Mouse (Mus musculus): Measurements from ENCODE around the gene Rpl10.

Gene Rpl10

GRCm38 (mm10) chrX:74270062-74270901 lies at the start of gene Rpl10:
Gene Rpl10, plus strand, starts transcription at chrX:74270812.
- peak; percentile 89 for DNase-seq

GRCm38 (mm10) chrX:74230038-74230437 lies 40.6 kb upstream of the Rpl10 start:
- no peak for DNase-seq

- DNase-seq = no peak
Measured at GRCm38 (mm10) chrX:74233196-74233595, 37.4 kb upstream of the Rpl10 start.

GRCm38 (mm10) chrX:74240332-74240731 lies 30.3 kb upstream of the Rpl10 start:
- DNase-seq = no peak

- DNase-seq = no peak
Measured at GRCm38 (mm10) chrX:74243396-74243795, 27.2 kb upstream of the Rpl10 start.

- peak; percentile 84 for DNase-seq
Measured at GRCm38 (mm10) chrX:74243807-74244206, 26.8 kb upstream of the Rpl10 start.

- peak; percentile 78 for DNase-seq
Measured at GRCm38 (mm10) chrX:74244614-74245083, 26.0 kb upstream of the Rpl10 start.

- DNase-seq = no peak
Measured at GRCm38 (mm10) chrX:74245107-74245506, 25.5 kb upstream of the Rpl10 start.

- peak; percentile 80 for DNase-seq
Measured at GRCm38 (mm10) chrX:74245687-74246086, 24.9 kb upstream of the Rpl10 start.

- DNase-seq = peak; percentile 90
Measured at GRCm38 (mm10) chrX:74246213-74246681, 24.4 kb upstream of the Rpl10 start.

GRCm38 (mm10) chrX:74246693-74247092 lies 23.9 kb upstream of the Rpl10 start:
- DNase-seq = no peak

GRCm38 (mm10) chrX:74248651-74249050 lies 22.0 kb upstream of the Rpl10 start:
- DNase-seq = peak; percentile 72

GRCm38 (mm10) chrX:74249615-74250014 lies 21.0 kb upstream of the Rpl10 start, which contains the start of gene Flna:
Gene Flna, minus strand, starts transcription at chrX:74249820.
- peak; percentile 69 for DNase-seq

GRCm38 (mm10) chrX:74254153-74254887 lies 16.3 kb upstream of the Rpl10 start, which contains the start of gene Emd:
Gene Emd, plus strand, starts transcription at chrX:74254687.
- peak; percentile 80 for DNase-seq

GRCm38 (mm10) chrX:74254888-74255565 lies 15.6 kb upstream of the Rpl10 start:
- DNase-seq = peak; percentile 17

- no peak for DNase-seq
Measured at GRCm38 (mm10) chrX:74257746-74258145, 12.9 kb upstream of the Rpl10 start.

GRCm38 (mm10) chrX:74269736-74270061 lies 913 bp upstream of the Rpl10 start:
- no peak for DNase-seq

GRCm38 (mm10) chrX:74270902-74271551 lies 415 bp downstream of the Rpl10 start:
- peak; percentile 7 for DNase-seq

- no peak for DNase-seq
Measured at GRCm38 (mm10) chrX:74273422-74274322, 3.1 kb downstream of the Rpl10 start.

GRCm38 (mm10) chrX:74277916-74278315 lies 7.3 kb downstream of the Rpl10 start:
- DNase-seq = no peak

GRCm38 (mm10) chrX:74281041-74281731 lies 10.6 kb downstream of the Rpl10 start:
- DNase-seq = no peak

All from thymus, postnatal 14 days (tissue).